Mouse (Mus musculus) layer of hippocampus, adult 2 months (tissue): ENCODE results near the gene Lmln. TPM values are rescaled to one million over a fixed set of nuclear protein-coding genes. Genes with fewer than 3 reads are reported as not detected.

Experiments
- DNase-seq, 2 experiments: peaks; one replicate each; pipeline ENCODE4 v3.0.0; 2022; ENCODE audit warnings: low spot score in 2 of 2
- H3K27ac ChIP-seq: fragments of 200-600 bp; 2 replicates; pipeline ENCODE4 v1.8.1; 2022
- H3K4me3 ChIP-seq: fragments of 200-600 bp; 2 replicates; pipeline ENCODE4 v1.8.1; 2022; ENCODE audit warnings: mild to moderate bottlenecking
- CTCF ChIP-seq: fragments of 200-600 bp; conservative IDR thresholded peaks from 2 replicates; pipeline ENCODE4 v1.8.1; 2022; ENCODE audit warnings: antibody characterized with exemption, mild to moderate bottlenecking, moderate library complexity
- total RNA-seq, 2 experiments: library from RNA; stranded (reverse); gene quantifications; 2 replicates each; pipeline ENCODE4 v1.2.3; 2021

Lmln gene
- total RNA-seq, 2 experiments from 2014 or later = 11.5 to 16.8 TPM

- peak overlapping the region; percentile 95; the same call in 1 of the 2 replicates for H3K27ac ChIP-seq
Measured at GRCm38 (mm10) chr16:33061400-33061799, 921 bp upstream of the Lmln start.

GRCm38 (mm10) chr16:33062682-33063131 is 386 bp downstream of the Lmln start:
- Histone ChIP-seq H3K4me3 (peak overlapping the region; percentile 85), H3K27ac (peak overlapping the region; percentile 95)
- DNase-seq = peak; percentile 75 to 89
- TF ChIP-seq CTCF = no peak

More at GRCm38 (mm10) chr16:33061400-33061799, 921 bp upstream of the Lmln start:
- TF ChIP-seq CTCF = no peak
- no peak for DNase-seq
- no peak overlapping the region for H3K4me3 ChIP-seq

GRCm38 (mm10) chr16:33063267-33063666 is 946 bp downstream of the Lmln start:
- no peak for DNase-seq
- TF ChIP-seq CTCF = no peak
- Histone ChIP-seq H3K27ac (peak overlapping the region; percentile 95), H3K4me3 (peak overlapping the region; percentile 85)

GRCm38 (mm10) chr16:33064636-33065035 is 2.3 kb downstream of the Lmln start:
- H3K27ac ChIP-seq = no peak overlapping the region
- no peak overlapping the region for H3K4me3 ChIP-seq
- no peak for DNase-seq
- no peak for TF ChIP-seq CTCF

- peak; percentile 36 for TF ChIP-seq CTCF
- DNase-seq = no peak
- Histone ChIP-seq H3K4me3 (no peak overlapping the region), H3K27ac (no peak overlapping the region)
Measured at GRCm38 (mm10) chr16:33070928-33071327, 8.6 kb downstream of the Lmln start.

- Histone ChIP-seq H3K4me3 (no peak overlapping the region), H3K27ac (no peak overlapping the region)
- TF ChIP-seq CTCF = no peak
- DNase-seq = no peak
Measured at GRCm38 (mm10) chr16:33072871-33073557, 10.7 kb downstream of the Lmln start.

GRCm38 (mm10) chr16:33074967-33075366 is 12.6 kb downstream of the Lmln start:
- no peak for TF ChIP-seq CTCF
- DNase-seq = no peak
- Histone ChIP-seq H3K4me3 (no peak overlapping the region), H3K27ac (no peak overlapping the region)

GRCm38 (mm10) chr16:33076078-33076477 is 13.8 kb downstream of the Lmln start:
- DNase-seq = no peak
- no peak overlapping the region for H3K27ac ChIP-seq
- no peak overlapping the region for H3K4me3 ChIP-seq
- no peak for TF ChIP-seq CTCF

GRCm38 (mm10) chr16:33077069-33077627 is 14.8 kb downstream of the Lmln start:
- no peak overlapping the region for H3K4me3 ChIP-seq
- no peak for DNase-seq
- no peak overlapping the region for H3K27ac ChIP-seq
- no peak for TF ChIP-seq CTCF

GRCm38 (mm10) chr16:33080063-33080462 is 17.7 kb downstream of the Lmln start:
- no peak for TF ChIP-seq CTCF
- no peak overlapping the region for H3K27ac ChIP-seq
- no peak for DNase-seq
- H3K4me3 ChIP-seq = no peak overlapping the region

- H3K27ac ChIP-seq = no peak overlapping the region
- no peak for TF ChIP-seq CTCF
- no peak for DNase-seq
- no peak overlapping the region for H3K4me3 ChIP-seq
Measured at GRCm38 (mm10) chr16:33082951-33083350, 20.6 kb downstream of the Lmln start.

- TF ChIP-seq CTCF = no peak
- DNase-seq = no peak
- H3K27ac ChIP-seq = no peak overlapping the region
- H3K4me3 ChIP-seq = no peak overlapping the region
Measured at GRCm38 (mm10) chr16:33083996-33084395, 21.7 kb downstream of the Lmln start.

- no peak for DNase-seq
- TF ChIP-seq CTCF = no peak
- Histone ChIP-seq H3K27ac (no peak overlapping the region), H3K4me3 (no peak overlapping the region)
Measured at GRCm38 (mm10) chr16:33085666-33086065, 23.3 kb downstream of the Lmln start.

- H3K4me3 ChIP-seq = no peak overlapping the region
- no peak overlapping the region for H3K27ac ChIP-seq
- no peak for DNase-seq
- TF ChIP-seq CTCF = no peak
Measured at GRCm38 (mm10) chr16:33113726-33114125, 51.4 kb downstream of the Lmln start.
